ENCODE assay signal across 18 mouse cellular contexts in genomic region chr7:99166159-99166558, GRCm38 (mm10). TPM values are rescaled to one million over a fixed set of nuclear protein-coding genes. Genes with fewer than 3 reads are reported as not detected.
DNase-seq lines count a peak whose midpoint lies in the region; ATAC-seq and TF ChIP-seq lines count a peak whose summit lies in the region.
"Had no signal": no experiment of that assay in that cellular context is flagged by ENCODE, and none has a peak within 500 bp of the region (broad histone marks: within the 10 kb centered on the region; RNA-seq: fewer than 3 reads in every experiment).

No protein-coding gene starts in this region.

- no peak overlapping the region for H3K4me3 ChIP-seq in intestine, embryonic 16.5 days (ENCODE audit: low read length)
- H3K4me3 ChIP-seq in intestine, embryonic 15.5 days (replicated peaks), result no peak overlapping the region
- no peak overlapping the region for H3K4me3 ChIP-seq in intestine, postnatal 0 days (ENCODE audit: low read depth, low read length)
- H3K4me3 ChIP-seq in forebrain, postnatal 0 days (ENCODE audit: low read depth, low read length), result no peak overlapping the region
- H3K4me3 ChIP-seq: embryonic facial prominence, embryonic 10.5 days; embryonic facial prominence, embryonic 12.5 days; forebrain, embryonic 13.5 days; forebrain, embryonic 15.5 days had no signal

- TF ChIP-seq CTCF in intestine, postnatal 0 days (IDR thresholded peaks at IDR 0.05; ENCODE audit: low read depth), result no peak
- no peak for TF ChIP-seq CTCF in forebrain, postnatal 0 days (IDR thresholded peaks at IDR 0.05; ENCODE audit: low read depth)

- no peak overlapping the region for H3K4me2 ChIP-seq in intestine, embryonic 16.5 days (ENCODE audit: low read depth, low read length)
- no peak overlapping the region for H3K4me2 ChIP-seq in intestine, embryonic 15.5 days (replicated peaks)
- H3K4me2 ChIP-seq in intestine, postnatal 0 days (replicated peaks; ENCODE audit: low read depth), result 0 out of 2 replicates have a peak overlapping the region, but pooled peaks have one; percentile 21
- H3K4me2 ChIP-seq in forebrain, postnatal 0 days (ENCODE audit: low read depth), result no peak overlapping the region
- H3K4me2 ChIP-seq: embryonic facial prominence, embryonic 12.5 days; forebrain, embryonic 13.5 days; forebrain, embryonic 15.5 days had no signal

- peak; percentile 55 for DNase-seq in brain, adult 2 months (ENCODE audit: low read depth, low spot score)
- no peak for DNase-seq in yolk sac, embryonic 10.5 days (ENCODE audit: low spot score)
- DNase-seq in forebrain, postnatal 0 days, result no peak
- DNase-seq: adrenal gland, adult 2 months; adrenal gland, postnatal 10 days; adrenal gland, postnatal 25 days; cerebellum, adult 11-12 months; cerebellum, adult 2 months; cerebellum, adult 9-10 months; cerebellum, postnatal 10 days; cerebellum, postnatal 25 days had no signal

- H3K27me3 ChIP-seq in intestine, embryonic 16.5 days (replicated peaks; ENCODE audit: control insufficient read depth, insufficient read depth, low read length), result no peaks in the 10 kb centered on the region
- H3K27me3 ChIP-seq in intestine, embryonic 15.5 days (replicated peaks), result no peaks in the 10 kb centered on the region
- H3K27me3 ChIP-seq in intestine, postnatal 0 days (replicated peaks; ENCODE audit: control insufficient read depth, insufficient read depth, low read length), result no peaks in the 10 kb centered on the region
- no peaks in the 10 kb centered on the region for H3K27me3 ChIP-seq in forebrain, postnatal 0 days (ENCODE audit: insufficient read depth, low read length)
- H3K27me3 ChIP-seq: embryonic facial prominence, embryonic 12.5 days; forebrain, embryonic 13.5 days; forebrain, embryonic 15.5 days had no signal

- H3K9me3 ChIP-seq in intestine, embryonic 16.5 days (ENCODE audit: control insufficient read depth, low read length), result no peaks in the 10 kb centered on the region
- H3K9me3 ChIP-seq in intestine, embryonic 15.5 days, result no peaks in the 10 kb centered on the region
- no peaks in the 10 kb centered on the region for H3K9me3 ChIP-seq in intestine, postnatal 0 days (ENCODE audit: control insufficient read depth)
- no peaks in the 10 kb centered on the region for H3K9me3 ChIP-seq in forebrain, postnatal 0 days (ENCODE audit: low read length)
- H3K9me3 ChIP-seq: embryonic facial prominence, embryonic 10.5 days; embryonic facial prominence, embryonic 12.5 days; forebrain, embryonic 13.5 days; forebrain, embryonic 15.5 days had no signal

- H3K9ac ChIP-seq in intestine, embryonic 16.5 days (ENCODE audit: low read depth, low read length), result no peak overlapping the region; the same call in 1 of the 2 replicates
- H3K9ac ChIP-seq in intestine, embryonic 15.5 days, result no peak overlapping the region
- no peak overlapping the region for H3K9ac ChIP-seq in intestine, postnatal 0 days (ENCODE audit: low read depth, low read length)
- H3K9ac ChIP-seq in forebrain, postnatal 0 days, result no peak overlapping the region
- H3K9ac ChIP-seq: embryonic facial prominence, embryonic 12.5 days; forebrain, embryonic 13.5 days; forebrain, embryonic 15.5 days had no signal

- H3K27ac ChIP-seq in intestine, embryonic 16.5 days (ENCODE audit: low read length), result 0 out of 2 replicates have a peak overlapping the region, but pooled peaks have one; percentile 8
- H3K27ac ChIP-seq in intestine, embryonic 15.5 days, result no peak overlapping the region
- H3K27ac ChIP-seq in intestine, postnatal 0 days (ENCODE audit: low read depth, low read length), result no peak overlapping the region; the same call in 1 of the 2 replicates
- no peak overlapping the region for H3K27ac ChIP-seq in forebrain, postnatal 0 days (ENCODE audit: low read depth, low read length)
- H3K27ac ChIP-seq: embryonic facial prominence, embryonic 10.5 days; embryonic facial prominence, embryonic 12.5 days; forebrain, embryonic 13.5 days; forebrain, embryonic 15.5 days had no signal

- H3K4me1 ChIP-seq in intestine, embryonic 16.5 days (ENCODE audit: control insufficient read depth, insufficient read depth, low read length), result peaks cover 61% of the 10 kb centered on the region
- H3K4me1 ChIP-seq in intestine, embryonic 15.5 days (replicated peaks), result peaks cover 31% of the 10 kb centered on the region
- H3K4me1 ChIP-seq in intestine, postnatal 0 days (replicated peaks; ENCODE audit: control insufficient read depth, insufficient read depth, low read length), result peaks cover 8% of the 10 kb centered on the region; the same call in 1 of the 2 replicates
- H3K4me1 ChIP-seq in forebrain, postnatal 0 days (ENCODE audit: insufficient read depth), result no peaks in the 10 kb centered on the region
- H3K4me1 ChIP-seq: forebrain, embryonic 13.5 days; forebrain, embryonic 15.5 days had no signal

- 80% methylated on average over 8 of the region's 8 CpGs for WGBS in intestine, embryonic 16.5 days
- WGBS in intestine, embryonic 15.5 days, result 80% methylated on average over 8 of the region's 8 CpGs
- 75% methylated on average over 8 of the region's 8 CpGs for WGBS in intestine, postnatal 0 days
- WGBS in forebrain, postnatal 0 days, result 87% methylated on average over 8 of the region's 8 CpGs

- no peak for ATAC-seq in intestine, embryonic 16.5 days
- ATAC-seq in intestine, embryonic 15.5 days, result no peak
- ATAC-seq in intestine, postnatal 0 days, result no peak
- no peak for ATAC-seq in forebrain, postnatal 0 days
- ATAC-seq: forebrain, embryonic 13.5 days; forebrain, embryonic 15.5 days had no signal

- no peaks in the 10 kb centered on the region; the same call in 1 of the 2 replicates for H3K36me3 ChIP-seq in intestine, embryonic 16.5 days (ENCODE audit: control insufficient read depth, insufficient read depth, low read length)
- no peaks in the 10 kb centered on the region for H3K36me3 ChIP-seq in intestine, embryonic 15.5 days
- peaks cover 51% of the 10 kb centered on the region; the same call in 1 of the 2 replicates for H3K36me3 ChIP-seq in intestine, postnatal 0 days (ENCODE audit: control insufficient read depth, insufficient read depth)
- no peaks in the 10 kb centered on the region for H3K36me3 ChIP-seq in forebrain, postnatal 0 days (ENCODE audit: insufficient read depth)
- H3K36me3 ChIP-seq: embryonic facial prominence, embryonic 10.5 days; embryonic facial prominence, embryonic 12.5 days; forebrain, embryonic 15.5 days had no signal

RNA-seq across cellular contexts. Expression of gene Dgat2, which starts 16.4 kb away (rescaled TPM):
- polyA plus RNA-seq in intestine, embryonic 16.5 days (2015; fragmentation: Nextera tagmentation; extraction: Ambion mirVana), result 325 and 488 TPM in 2 replicates
- 176 and 204 TPM in 2 replicates for polyA plus RNA-seq in intestine, embryonic 15.5 days (2015; fragmentation: Nextera tagmentation; extraction: Ambion mirVana)
- 1,614 and 1,691 TPM in 2 replicates for polyA plus RNA-seq in intestine, postnatal 0 days (2015; fragmentation: Nextera tagmentation; extraction: Ambion mirVana)
- total RNA-seq in forebrain, postnatal 0 days (2014; rRNA removed), result 37.1 and 41.3 TPM in 2 replicates
- 37.2 and 41.3 TPM in 2 replicates for polyA plus RNA-seq in forebrain, postnatal 0 days (2015; fragmentation: Nextera tagmentation; extraction: Ambion mirVana)

RNA-seq across cellular contexts. Expression of gene Uvrag, which starts 25.2 kb away (rescaled TPM):
- polyA plus RNA-seq in intestine, embryonic 16.5 days (2015; fragmentation: Nextera tagmentation; extraction: Ambion mirVana), result 17.4 and 18.3 TPM in 2 replicates
- 20.5 and 20.9 TPM in 2 replicates for polyA plus RNA-seq in intestine, embryonic 15.5 days (2015; fragmentation: Nextera tagmentation; extraction: Ambion mirVana)
- 12.0 and 17.4 TPM in 2 replicates for polyA plus RNA-seq in intestine, postnatal 0 days (2015; fragmentation: Nextera tagmentation; extraction: Ambion mirVana)
- total RNA-seq in forebrain, postnatal 0 days (2014; rRNA removed), result 18.8 and 19.5 TPM in 2 replicates
- polyA plus RNA-seq in forebrain, postnatal 0 days (2015; fragmentation: Nextera tagmentation; extraction: Ambion mirVana), result 14.8 and 18.6 TPM in 2 replicates
